Mouse (Mus musculus): ENCODE results near the gene Cchcr1.

DNA sequence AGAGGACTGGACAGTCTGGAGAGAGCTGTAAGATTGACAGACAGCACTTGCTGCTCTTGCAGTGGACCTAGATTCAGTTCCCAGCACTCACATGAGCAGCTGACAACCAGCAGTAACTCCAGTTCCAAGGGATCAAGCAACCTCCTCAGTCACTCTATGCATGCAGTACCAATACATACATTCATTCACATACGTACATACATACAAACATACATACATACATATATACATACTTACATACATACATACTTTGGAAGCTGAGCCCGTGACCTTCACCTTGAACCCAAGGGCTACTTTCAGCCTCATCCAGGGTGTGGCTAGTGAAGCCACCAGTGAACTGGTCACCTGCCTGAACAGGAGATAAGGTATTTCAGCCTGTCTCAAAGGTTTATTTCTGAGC lies 28.9 kb upstream of the Cchcr1 start:
- no peak for TF ChIP-seq CTCF (conservative IDR thresholded peaks at IDR 0.05; ENCODE audit: insufficient read depth, insufficient read length, low read depth, low read length)
- no peak for TF ChIP-seq POLR2A (IDR thresholded peaks at IDR 0.05; ENCODE audit: low read depth, low read length)
